Mouse (Mus musculus): ENCODE results near the gene Dact1. TPM values are rescaled to one million over a fixed set of nuclear protein-coding genes. Genes with fewer than 3 reads are reported as not detected.

Gene Dact1
- 26.4 and 37.8 TPM in 2 replicates for polyA plus RNA-seq (2012; rRNA removed)

GRCm38 (mm10) chr12:71309581-71310067 is at the start of gene Dact1:
Gene Dact1 (plus strand): TSS chr12:71309884.

Other genes with a start within 250 kb of the Dact1 start
- gene Tomm20l, start 198.5 kb upstream of the Dact1 start, polyA plus RNA-seq (2012; rRNA removed), result not detected in 2 replicates
- gene Timm9, start 173.2 kb upstream of the Dact1 start, polyA plus RNA-seq (2012; rRNA removed), result 47.7 and 50.8 TPM in 2 replicates
- gene 2700049A03Rik, start 173.0 kb upstream of the Dact1 start, polyA plus RNA-seq (2012; rRNA removed), result 9.8 and 12.4 TPM in 2 replicates